Mouse (Mus musculus) MEL (cell line): ENCODE measurements around the gene Tas1r2. TPM values are rescaled to one million over a fixed set of nuclear protein-coding genes. Genes with fewer than 3 reads are reported as not detected.

Source experiments
- DNase-seq: peaks from one replicate; pipeline ENCODE4 v3.0.0; 2011; ENCODE audit warnings: low read depth, low spot score
- H3K27ac ChIP-seq: 2 replicates; pipeline ENCODE4 v1.5.1; 2012; ENCODE audit warnings: low read depth, mild to moderate bottlenecking, control low read depth, low read length, moderate library complexity; ENCODE audit not compliant: control insufficient read depth
- H3K27me3 ChIP-seq, 2 experiments: fragments of 150-350 bp in 1 of 2; sonication (generic) in 1 of 2; 2 replicates each; pipeline ENCODE4 v1.6.1; 2012; ENCODE audit warnings: low read length in 2 of 2, mild to moderate bottlenecking in 2 of 2, improper control_type of control experiment in 1 of 2, moderate library complexity in 1 of 2; ENCODE audit not compliant: insufficient read depth in 2 of 2, control insufficient read depth in 1 of 2
- H3K36me3 ChIP-seq, 2 experiments: 2 replicates each; pipeline ENCODE4 v1.6.1; 2012 to 2014; ENCODE audit warnings: low read length in 2 of 2, improper control_type of control experiment in 1 of 2, inconsistent platforms in 1 of 2, mild to moderate bottlenecking in 1 of 2; ENCODE audit not compliant: insufficient read depth in 2 of 2, control insufficient read depth in 1 of 2
- H3K4me1 ChIP-seq, 2 experiments: fragments of 150-350 bp in 1 of 2; sonication (generic) in 1 of 2; 2 replicates each; pipeline ENCODE4 v1.6.1; 2012; ENCODE audit warnings: low read length in 2 of 2, improper control_type of control experiment in 1 of 2, mild to moderate bottlenecking in 1 of 2; ENCODE audit not compliant: insufficient read depth in 2 of 2, control insufficient read depth in 1 of 2
- H3K4me3 ChIP-seq, 2 experiments: fragments of 150-350 bp in 1 of 2; sonication (generic) in 1 of 2; 2 replicates each; pipeline ENCODE4 v1.5.1; 2012; ENCODE audit warnings: low read depth in 2 of 2, low read length in 2 of 2, mild to moderate bottlenecking in 2 of 2, moderate library complexity in 2 of 2, control low read depth in 1 of 2, improper control_type of control experiment in 1 of 2; ENCODE audit not compliant: control insufficient read depth in 1 of 2, insufficient read depth in 1 of 2
- H3K79me2 ChIP-seq: 2 replicates; pipeline ENCODE4 v1.6.1; 2012; ENCODE audit warnings: mild to moderate bottlenecking, low read length, moderate library complexity; ENCODE audit not compliant: control insufficient read depth, poor library complexity, insufficient read depth
- H3K9ac ChIP-seq: 2 replicates; pipeline ENCODE4 v1.6.1; 2012; ENCODE audit warnings: low read depth, mild to moderate bottlenecking, control low read depth, low read length, moderate library complexity; ENCODE audit not compliant: control insufficient read depth, poor library complexity, severe bottlenecking
- H3K9me3 ChIP-seq: fragments of 150-350 bp; sonication (generic); replicated peaks from 2 replicates; pipeline ENCODE4 v1.6.1; 2012; ENCODE audit warnings: mild to moderate bottlenecking, low read length, improper control_type of control experiment, moderate library complexity; ENCODE audit not compliant: insufficient read depth
- CHD2 ChIP-seq: IDR thresholded peaks from 2 replicates; pipeline ENCODE4 v1.6.1; 2011; ENCODE audit warnings: low read length, improper control_type of control experiment
- E2F4 ChIP-seq: IDR thresholded peaks from 2 replicates; pipeline ENCODE4 v1.6.1; 2011; ENCODE audit warnings: low read depth, low read length, improper control_type of control experiment, borderline replicate concordance
- ELF1 ChIP-seq: IDR thresholded peaks from 2 replicates; pipeline ENCODE4 v1.6.1; 2014; ENCODE audit warnings: low read depth, mild to moderate bottlenecking, inconsistent platforms, low read length, improper control_type of control experiment, moderate library complexity
- ETS1 ChIP-seq: IDR thresholded peaks from 2 replicates; pipeline ENCODE4 v1.6.1; 2012; ENCODE audit warnings: low read depth, mild to moderate bottlenecking, inconsistent platforms, low read length, improper control_type of control experiment, moderate library complexity
- GATA1 ChIP-seq: IDR thresholded peaks from 2 replicates; pipeline ENCODE4 v1.6.1; 2011; ENCODE audit warnings: low read depth, low read length, improper control_type of control experiment
- HCFC1 ChIP-seq: IDR thresholded peaks from 2 replicates; pipeline ENCODE4 v1.6.1; 2012; ENCODE audit warnings: low read depth, mild to moderate bottlenecking, inconsistent platforms, low read length, improper control_type of control experiment, moderate library complexity
- JUND ChIP-seq: IDR thresholded peaks from 2 replicates; pipeline ENCODE4 v1.6.1; 2011; ENCODE audit warnings: low read depth, mild to moderate bottlenecking, improper control_type of control experiment, low read length
- KAT2A ChIP-seq: conservative IDR thresholded peaks from 2 replicates; pipeline ENCODE4 v1.6.1; 2012; ENCODE audit warnings: low read depth, low read length, improper control_type of control experiment, inconsistent platforms
- MAFK ChIP-seq: IDR thresholded peaks from 2 replicates; pipeline ENCODE4 v1.6.1; 2011; ENCODE audit warnings: low read depth, mild to moderate bottlenecking, low read length, improper control_type of control experiment, borderline replicate concordance
- MEF2A ChIP-seq: IDR thresholded peaks from 2 replicates; pipeline ENCODE4 v1.6.1; 2014; ENCODE audit warnings: low read depth, mild to moderate bottlenecking, inconsistent platforms, low read length, improper control_type of control experiment; ENCODE audit not compliant: poor library complexity, insufficient replicate concordance, severe bottlenecking; ENCODE audit errors: extremely low read depth
- MXI1 ChIP-seq: IDR thresholded peaks from 2 replicates; pipeline ENCODE4 v1.6.1; 2011; ENCODE audit warnings: mild to moderate bottlenecking, low read depth, low read length, improper control_type of control experiment
- MYC ChIP-seq: IDR thresholded peaks from 2 replicates; pipeline ENCODE4 v1.6.1; 2011; ENCODE audit warnings: low read depth, mild to moderate bottlenecking, low read length, improper control_type of control experiment, moderate library complexity
- POLR2AphosphoS2 ChIP-seq: IDR thresholded peaks from 2 replicates; pipeline ENCODE4 v1.6.1; 2011; ENCODE audit warnings: low read length, improper control_type of control experiment
- POLR2AphosphoS5 ChIP-seq: IDR thresholded peaks from 2 replicates; pipeline ENCODE4 v1.6.1; 2012; ENCODE audit warnings: low read depth, borderline replicate concordance, mild to moderate bottlenecking, inconsistent platforms, low read length, moderate library complexity, mixed read lengths
- RAD21 ChIP-seq: IDR thresholded peaks from 2 replicates; pipeline ENCODE4 v1.6.1; 2011; ENCODE audit warnings: mild to moderate bottlenecking, low read depth, low read length, improper control_type of control experiment
- RCOR1 ChIP-seq: IDR thresholded peaks from 2 replicates; pipeline ENCODE4 v1.6.1; 2012; ENCODE audit warnings: low read depth, mild to moderate bottlenecking, inconsistent platforms, low read length, improper control_type of control experiment
- TBP ChIP-seq: IDR thresholded peaks from 2 replicates; pipeline ENCODE4 v1.8.0; 2011; ENCODE audit warnings: low read depth, low read length, improper control_type of control experiment
- TCF12 ChIP-seq: IDR thresholded peaks from 2 replicates; pipeline ENCODE4 v1.6.1; 2014; ENCODE audit warnings: low read depth, mild to moderate bottlenecking, inconsistent platforms, low read length, improper control_type of control experiment, moderate library complexity
- UBTF ChIP-seq: IDR thresholded peaks from 2 replicates; pipeline ENCODE4 v1.6.1; 2012; ENCODE audit warnings: low read depth, mild to moderate bottlenecking, inconsistent platforms, low read length, improper control_type of control experiment, moderate library complexity, borderline replicate concordance; ENCODE audit not compliant: insufficient read depth
- USF1 ChIP-seq: IDR thresholded peaks from 2 replicates; pipeline ENCODE4 v1.6.1; 2014; ENCODE audit warnings: low read depth, mild to moderate bottlenecking, inconsistent platforms, low read length, improper control_type of control experiment, moderate library complexity
- ZC3H11A ChIP-seq: IDR thresholded peaks from 2 replicates; pipeline ENCODE4 v1.6.1; 2012; ENCODE audit warnings: low read depth, mild to moderate bottlenecking, inconsistent platforms, low read length, improper control_type of control experiment
- ZKSCAN1 ChIP-seq: IDR thresholded peaks from 2 replicates; pipeline ENCODE4 v1.6.1; 2012; ENCODE audit warnings: low read depth, mild to moderate bottlenecking, inconsistent platforms, low read length, improper control_type of control experiment, moderate library complexity
- ZMIZ1 ChIP-seq: IDR thresholded peaks from 2 replicates; pipeline ENCODE4 v1.6.1; 2012; ENCODE audit warnings: low read depth, mild to moderate bottlenecking, inconsistent platforms, low read length, improper control_type of control experiment, moderate library complexity
- polyA plus RNA-seq, 2 experiments: library from polyadenylated mRNA; stranded (reverse) in 1 of 2; unstranded in 1 of 2; fragments of >175 nt in 1 of 2; fragments of >200 nt in 1 of 2; gene quantifications; 2 replicates each; pipeline versions ENCODE4 v1.2.1 to v1.2.4; 2012; ENCODE audit warnings: low replicate concordance in 2 of 2, low read depth in 1 of 2; ENCODE audit not compliant: insufficient read length in 2 of 2, insufficient read depth in 1 of 2, missing spikeins in 1 of 2
- total RNA-seq: library from RNA; depleted of rRNA; stranded (reverse); fragments of 300-350 nt; gene quantifications from 2 replicates; pipeline ENCODE4 v1.2.3, GENCODE M21; 2012

The Tas1r2 gene
- total and polyA plus RNA-seq, 3 experiments = not detected

- TF ChIP-seq KAT2A = no peak
- TF ChIP-seq RAD21 = peak; percentile 69
- no peak for TF ChIP-seq E2F4
- TF ChIP-seq ETS1 = no peak
- TF ChIP-seq ZMIZ1 = no peak
- no peak for TF ChIP-seq TCF12
- no peak for TF ChIP-seq MEF2A
- TF ChIP-seq MYC = no peak
- no peak for TF ChIP-seq POLR2AphosphoS5
- TF ChIP-seq HCFC1 = no peak
- no peak for TF ChIP-seq MAFK
- no peak for TF ChIP-seq JUND
These were observed 16.5 kb downstream of the Tas1r2 start (continued) for GRCm38 (mm10) chr4:139669847-139670246.

- no peak overlapping the region for H3K27ac ChIP-seq
- TF ChIP-seq TBP = no peak
- TF ChIP-seq HCFC1 = no peak
- TF ChIP-seq KAT2A = no peak
- TF ChIP-seq ELF1 = no peak
- TF ChIP-seq POLR2AphosphoS2 = no peak
- TF ChIP-seq RCOR1 = no peak
- no peak for TF ChIP-seq UBTF
- no peak for TF ChIP-seq ZC3H11A
- no peak for TF ChIP-seq USF1
- no peak for TF ChIP-seq ZKSCAN1
- no peak for TF ChIP-seq GATA1
- TF ChIP-seq CHD2 = no peak
- no peak for TF ChIP-seq MXI1
- DNase-seq = no peak
These were observed 22.4 kb downstream of the Tas1r2 start for GRCm38 (mm10) chr4:139675696-139676095.

More at GRCm38 (mm10) chr4:139675696-139676095, 22.4 kb downstream of the Tas1r2 start:
- Histone ChIP-seq H3K9ac (no peak overlapping the region), H3K4me1 (no peaks in the 10 kb centered on the region), H3K79me2 (no peaks in the 10 kb centered on the region), H3K9me3 (no peaks in the 10 kb centered on the region), H3K36me3 (no peaks in the 10 kb centered on the region), H3K4me3 (no peak overlapping the region), H3K27me3 (no peaks in the 10 kb centered on the region)
